Mouse (Mus musculus): ENCODE measurements around the gene Naaa. TPM values are rescaled to one million over a fixed set of nuclear protein-coding genes. Genes with fewer than 3 reads are reported as not detected.

The Naaa gene
- total and polyA plus RNA-seq, 3 experiments = 14.5 to 16.2 (median 15.4) TPM

- Histone ChIP-seq H3K4me1 (ENCODE audit: control insufficient read depth in 1 of 2, insufficient read depth in 2 of 2) (peaks cover 0 to 8% of the 10 kb centered on the region in 2 experiments; a peak in 2 of 4 replicates), H3K27ac (ENCODE audit: insufficient read depth, low read depth) (no peak overlapping the region)
- dilution Hi-C loops (cut with MboI; ENCODE audit: extremely low pct_ligation_motif_present, extremely low pct_unique_long_range_greater_than_20kb, low sequenced_read_pairs) = no loop called here
Observed at GRCm38 (mm10) chr5:92318596-92318995, 40.6 kb upstream of the Naaa start.

DNA sequence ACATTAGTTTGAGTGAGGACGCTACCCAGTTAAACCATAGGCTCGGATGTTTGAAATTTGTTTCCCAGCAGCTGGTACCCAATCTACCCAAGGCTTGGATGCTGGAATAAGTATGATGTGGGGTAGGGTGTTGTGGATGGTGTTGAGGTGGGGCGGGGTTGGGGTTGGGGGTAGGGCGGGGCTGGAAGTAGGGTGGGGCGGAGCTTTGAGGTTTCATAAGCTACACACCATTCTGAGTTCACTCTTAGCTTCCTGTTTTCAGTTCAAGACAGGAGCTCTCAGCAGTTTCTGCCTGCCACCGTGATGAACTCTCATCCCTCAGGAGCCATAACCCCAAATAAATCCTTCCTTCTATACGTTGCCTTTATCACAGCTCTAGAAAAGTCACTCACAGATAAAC is 40.1 kb upstream of the Naaa start:
- H3K9me3 ChIP-seq (replicated peaks; ENCODE audit: low read length) = no peaks in the 10 kb centered on the region
- dilution Hi-C loops (cut with MboI; ENCODE audit: extremely low pct_ligation_motif_present, extremely low pct_unique_long_range_greater_than_20kb, low sequenced_read_pairs) = no loop called here
- H3K9ac ChIP-seq (ENCODE audit: insufficient read depth, low read depth) = no peak overlapping the region

More at GRCm38 (mm10) chr5:92318596-92318995, 40.6 kb upstream of the Naaa start:
- in situ Hi-C loops (cut with MboI; ENCODE audit: low pct_ligation_motif_present, low pct_unique_long_range_greater_than_20kb, low sequenced_read_pairs) = loop anchor here (5.0 kb wide), 1 partner anchor 59 kb away; no protein-coding TSS in a partner anchor
- H3K9ac ChIP-seq (ENCODE audit: insufficient read depth, low read depth) = no peak overlapping the region
- no peaks in the 10 kb centered on the region for H3K79me2 ChIP-seq (replicated peaks; ENCODE audit: control insufficient read depth, extremely low read depth, insufficient read depth, poor library complexity, severe bottlenecking)
- no peak overlapping the region for H3K4me2 ChIP-seq (ENCODE audit: insufficient read depth, low read depth, poor library complexity, severe bottlenecking)
- no peak for DNase-seq (ENCODE audit: extremely low read depth)
- no peak overlapping the region for H3K4me3 ChIP-seq (replicated peaks in 1 of 3; ENCODE audit: low read depth in 2 of 3, low read length in 2 of 3, poor library complexity in 1 of 3)
- no peak for TF ChIP-seq NELFE (IDR thresholded peaks at IDR 0.05; ENCODE audit: low read depth, low read length)
- no peak for TF ChIP-seq POLR2AphosphoS2 (IDR thresholded peaks at IDR 0.05; ENCODE audit: low read depth, low read length)
- no peak for TF ChIP-seq POLR2A (IDR thresholded peaks at IDR 0.05; ENCODE audit: low read depth, low read length)
- no peak for TF ChIP-seq USF1 (IDR thresholded peaks at IDR 0.05; ENCODE audit: low read depth, low read length)
- no peak for TF ChIP-seq SIN3A (IDR thresholded peaks at IDR 0.05; ENCODE audit: low read length)
- no peak for TF ChIP-seq USF2 (conservative IDR thresholded peaks at IDR 0.05; ENCODE audit: low read depth, low read length)
- TF ChIP-seq EP300 (IDR thresholded peaks at IDR 0.05; ENCODE audit: low read length) = no peak
- no peak for TF ChIP-seq NRF1 (IDR thresholded peaks at IDR 0.05; ENCODE audit: low read depth, low read length)
- no peak for TF ChIP-seq MAX (IDR thresholded peaks at IDR 0.05; ENCODE audit: low read length)
- TF ChIP-seq ZNF384 (IDR thresholded peaks at IDR 0.05; ENCODE audit: low read depth, low read length) = no peak
- H3K9me3 ChIP-seq (replicated peaks; ENCODE audit: low read length) = no peaks in the 10 kb centered on the region
- no peaks in the 10 kb centered on the region for H3K27me3 ChIP-seq (replicated peaks)
- no peaks in the 10 kb centered on the region for H3K36me3 ChIP-seq (replicated peaks in 1 of 2; ENCODE audit: control insufficient read depth in 1 of 2, insufficient read depth in 1 of 2, low read length in 1 of 2)

DNA sequence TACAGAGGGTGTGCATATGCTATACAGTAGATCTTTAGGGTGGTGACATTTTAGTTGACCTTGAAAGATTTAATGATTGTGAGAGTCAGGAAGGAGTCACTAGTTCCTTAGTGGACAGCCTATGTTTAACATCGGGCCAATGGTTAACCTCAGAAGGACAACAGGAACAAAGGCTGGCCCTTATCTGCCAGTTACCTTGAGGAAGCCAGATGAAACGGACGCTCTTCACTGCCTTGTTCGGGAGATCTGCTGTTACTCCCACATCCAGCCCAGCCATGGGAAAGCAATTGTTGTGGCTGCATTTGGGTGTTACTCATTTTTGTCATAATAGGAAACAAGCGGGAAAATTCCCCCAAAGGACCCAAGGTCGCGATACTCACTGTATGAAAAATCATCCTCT is 35.8 kb upstream of the Naaa start:
- H3K27me3 ChIP-seq (replicated peaks) = no peaks in the 10 kb centered on the region
- H3K9ac ChIP-seq (ENCODE audit: insufficient read depth, low read depth) = no peak overlapping the region
- no peaks in the 10 kb centered on the region for H3K36me3 ChIP-seq (replicated peaks in 1 of 2; ENCODE audit: control insufficient read depth in 1 of 2, insufficient read depth in 1 of 2, low read length in 1 of 2)
- peaks cover under 1 to 13% of the 10 kb centered on the region in 2 experiments; a peak in 3 of 4 replicates for H3K4me1 ChIP-seq (ENCODE audit: control insufficient read depth in 1 of 2, insufficient read depth in 2 of 2)
- dilution Hi-C loops (cut with MboI; ENCODE audit: extremely low pct_ligation_motif_present, extremely low pct_unique_long_range_greater_than_20kb, low sequenced_read_pairs) (no loop called here), in situ Hi-C loops (cut with MboI; ENCODE audit: low pct_ligation_motif_present, low pct_unique_long_range_greater_than_20kb, low sequenced_read_pairs) (no loop called here)
- DNase-seq (ENCODE audit: extremely low read depth) = no peak
- no peaks in the 10 kb centered on the region for H3K9me3 ChIP-seq (replicated peaks; ENCODE audit: low read length)
- no peak overlapping the region for H3K4me3 ChIP-seq (replicated peaks in 1 of 3; ENCODE audit: low read depth in 2 of 3, low read length in 2 of 3, poor library complexity in 1 of 3)
- no peak overlapping the region for H3K4me2 ChIP-seq (ENCODE audit: insufficient read depth, low read depth, poor library complexity, severe bottlenecking)
- H3K79me2 ChIP-seq (replicated peaks; ENCODE audit: control insufficient read depth, extremely low read depth, insufficient read depth, poor library complexity, severe bottlenecking) = peaks cover 9% of the 10 kb centered on the region
- no peak overlapping the region for H3K27ac ChIP-seq (ENCODE audit: insufficient read depth, low read depth)
- TF ChIP-seq ZNF384 (IDR thresholded peaks at IDR 0.05; ENCODE audit: low read depth, low read length) (no peak), KAT2A (IDR thresholded peaks at IDR 0.05; ENCODE audit: insufficient replicate concordance, low read length) (no peak)

More for the DNA sequence above, 40.1 kb upstream of the Naaa start:
- Histone ChIP-seq H3K27me3 (replicated peaks) (no peaks in the 10 kb centered on the region), H3K79me2 (replicated peaks; ENCODE audit: control insufficient read depth, extremely low read depth, insufficient read depth, poor library complexity, severe bottlenecking) (no peaks in the 10 kb centered on the region), H3K36me3 (replicated peaks in 1 of 2; ENCODE audit: control insufficient read depth in 1 of 2, insufficient read depth in 1 of 2, low read length in 1 of 2) (no peaks in the 10 kb centered on the region), H3K4me1 (ENCODE audit: control insufficient read depth in 1 of 2, insufficient read depth in 2 of 2) (peaks cover 0 to 8% of the 10 kb centered on the region in 2 experiments; a peak in 2 of 4 replicates), H3K27ac (ENCODE audit: insufficient read depth, low read depth) (no peak overlapping the region), H3K4me2 (ENCODE audit: insufficient read depth, low read depth, poor library complexity, severe bottlenecking) (no peak overlapping the region), H3K4me3 (replicated peaks in 1 of 3; ENCODE audit: low read depth in 2 of 3, low read length in 2 of 3, poor library complexity in 1 of 3) (no peak overlapping the region)
- TF ChIP-seq NELFE (IDR thresholded peaks at IDR 0.05; ENCODE audit: low read depth, low read length) = 0 out of 2 replicates have a peak, but pooled peaks have one; percentile 20
- no peak for TF ChIP-seq MAZ (IDR thresholded peaks at IDR 0.05; ENCODE audit: low read depth, low read length)
- in situ Hi-C loops (cut with MboI; ENCODE audit: low pct_ligation_motif_present, low pct_unique_long_range_greater_than_20kb, low sequenced_read_pairs) = loop anchor here (5.0 kb wide), 1 partner anchor 59 kb away; no protein-coding TSS in a partner anchor
- peak; percentile 31 for DNase-seq (ENCODE audit: extremely low read depth)

Measured in CH12.LX (cell line).